Mouse (Mus musculus) megakaryocyte, embryonic 14.5 days (primary cell): ENCODE data around the gene Plscr5.

Source experiments
- FLI1 ChIP-seq: IDR thresholded peaks from 2 replicates; pipeline ENCODE4 v1.6.1; 2012; ENCODE audit warnings: low read length, inconsistent platforms, mixed read lengths
- GATA1 ChIP-seq: IDR thresholded peaks from 3 replicates; pipeline ENCODE4 v1.6.1; 2012; ENCODE audit warnings: mixed read lengths, low read length, inconsistent platforms, borderline replicate concordance

DNA sequence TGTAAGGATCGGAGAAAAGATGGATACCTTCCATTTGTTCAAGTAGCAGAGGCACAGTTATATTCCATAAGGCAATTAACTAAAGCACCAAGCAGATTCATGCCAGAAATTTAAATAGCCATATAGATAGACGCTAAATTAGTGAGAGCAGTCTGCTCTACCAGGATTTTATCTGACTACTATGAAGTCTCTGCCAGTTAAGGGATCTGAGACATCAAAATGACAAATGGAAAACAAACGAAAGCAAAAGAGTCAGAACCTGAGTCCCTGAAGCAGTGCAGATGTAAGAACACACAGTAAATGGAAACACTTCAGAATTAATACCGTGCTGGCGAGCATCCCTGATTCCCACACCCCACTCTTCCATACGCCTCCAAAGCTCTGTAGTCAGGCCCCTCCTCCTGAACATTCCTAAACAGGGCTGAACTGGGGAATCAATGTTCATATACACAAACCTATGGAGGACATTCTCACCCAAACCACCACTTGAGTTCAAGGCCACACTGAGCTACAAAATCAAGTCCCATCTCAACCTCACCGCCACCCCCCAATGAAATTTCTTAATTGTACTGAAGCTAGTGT, 17.7 kb downstream of the Plscr5 start:
- no peak for TF ChIP-seq GATA1
- TF ChIP-seq FLI1: no peak
